Mouse (Mus musculus) hindbrain, embryonic 10.5 days (tissue): ENCODE measurements around the gene Ndrg3. TPM values are rescaled to one million over a fixed set of nuclear protein-coding genes. Genes with fewer than 3 reads are reported as not detected.

Source experiments
- DNase-seq: peaks from one replicate; pipeline ENCODE4 v3.0.0-alpha.2; 2017; ENCODE audit warnings: low spot score
- H3K27ac ChIP-seq: fragments of 300-500 bp; sonication (generic); 2 replicates; pipeline ENCODE4 v1.5.1; 2016; ENCODE audit warnings: mild to moderate bottlenecking, moderate library complexity
- H3K27me3 ChIP-seq: fragments of 300-500 bp; sonication (generic); 2 replicates; pipeline ENCODE4 v1.6.1; 2016; ENCODE audit warnings: mild to moderate bottlenecking; ENCODE audit not compliant: poor library complexity, insufficient read depth, severe bottlenecking
- H3K36me3 ChIP-seq: fragments of 300-500 bp; sonication (generic); 2 replicates; pipeline ENCODE4 v1.6.1; 2016; ENCODE audit warnings: mild to moderate bottlenecking, moderate library complexity
- H3K4me1 ChIP-seq: fragments of 300-500 bp; sonication (generic); replicated peaks from 2 replicates; pipeline ENCODE4 v1.6.1; 2016; ENCODE audit warnings: mild to moderate bottlenecking
- H3K4me3 ChIP-seq: fragments of 300-500 bp; sonication (generic); 2 replicates; pipeline ENCODE4 v1.5.1; 2016; ENCODE audit warnings: mild to moderate bottlenecking, moderate library complexity
- H3K9me3 ChIP-seq: fragments of 300-500 bp; sonication (generic); 2 replicates; pipeline ENCODE4 v1.6.1; 2016; ENCODE audit warnings: mild to moderate bottlenecking, moderate library complexity
- WGBS: fragments of 180-500 bp; shearing (Covaris S2); methylation state at CpG from one replicate; pipeline ENCODE4 v1.1.7; 2016; 5-methylcytosine and 5-hydroxymethylcytosine counted together
- polyA plus RNA-seq: library from polyadenylated mRNA; unstranded; fragments of >200 nt; fragmentation: Nextera tagmentation; extraction: Ambion mirVana; gene quantifications from 2 replicates; pipeline ENCODE4 v1.2.1, GENCODE M21; 2016

Gene Ndrg3
- 44.8 and 49.3 TPM in 2 replicates for polyA plus RNA-seq

DNA sequence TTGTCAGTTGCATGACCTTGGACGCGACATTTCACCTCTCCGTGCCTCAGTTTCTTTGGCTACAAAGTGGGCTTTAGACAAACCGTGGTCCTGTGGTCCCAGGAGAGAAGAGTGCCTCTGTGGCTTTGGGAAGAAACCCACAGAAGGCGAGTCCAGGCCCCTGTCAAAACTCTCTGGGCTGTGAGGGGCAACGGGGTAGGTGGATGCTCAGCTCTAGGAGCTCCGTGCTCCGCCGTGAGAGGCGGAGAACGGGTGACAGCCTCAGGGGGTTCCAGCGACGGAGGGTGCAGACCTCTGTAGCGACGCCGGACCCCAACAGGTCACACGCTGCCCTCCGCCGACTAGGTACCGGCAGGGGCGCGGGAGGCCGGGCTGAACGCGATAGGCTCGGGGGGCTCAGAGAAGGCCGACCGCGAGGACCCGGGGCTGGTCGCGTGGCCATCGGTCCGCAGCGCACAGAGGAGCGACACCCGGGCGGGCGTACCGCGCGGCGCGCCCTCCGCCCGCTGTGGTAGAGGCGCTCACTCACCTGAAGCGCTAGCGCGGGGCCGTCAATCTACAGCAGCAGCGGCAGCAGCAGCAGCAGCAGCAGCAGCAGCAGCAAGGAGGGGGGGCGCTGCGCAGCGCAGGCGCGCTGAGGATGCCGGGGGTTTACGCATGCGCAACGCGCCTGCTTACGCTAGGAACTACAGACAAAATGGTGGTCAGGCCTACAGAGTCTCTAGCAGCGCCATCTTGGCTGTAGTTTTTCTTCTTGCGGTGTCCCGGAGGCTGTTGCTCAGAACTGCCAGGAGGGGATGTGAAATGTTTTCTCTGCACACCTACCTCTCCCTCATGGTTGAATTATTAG lies at the start of gene Ndrg3:
Gene Ndrg3, minus strand, starts transcription at position 587 of the 850 bp plus-strand sequence.
- peaks cover 21% of the 10 kb centered on the region for H3K4me1 ChIP-seq
- DNase-seq: peak; percentile 97
- no peaks in the 10 kb centered on the region for H3K9me3 ChIP-seq
- peaks cover 33% of the 10 kb centered on the region for H3K36me3 ChIP-seq
- no peaks in the 10 kb centered on the region for H3K27me3 ChIP-seq
- under 1% methylated on average over 66 of the region's 66 CpGs for WGBS
- peak within 1 kb of the TSS; percentile 93 for H3K4me3 ChIP-seq
- H3K27ac ChIP-seq: peak within 1 kb of the TSS; percentile 88

DNA sequence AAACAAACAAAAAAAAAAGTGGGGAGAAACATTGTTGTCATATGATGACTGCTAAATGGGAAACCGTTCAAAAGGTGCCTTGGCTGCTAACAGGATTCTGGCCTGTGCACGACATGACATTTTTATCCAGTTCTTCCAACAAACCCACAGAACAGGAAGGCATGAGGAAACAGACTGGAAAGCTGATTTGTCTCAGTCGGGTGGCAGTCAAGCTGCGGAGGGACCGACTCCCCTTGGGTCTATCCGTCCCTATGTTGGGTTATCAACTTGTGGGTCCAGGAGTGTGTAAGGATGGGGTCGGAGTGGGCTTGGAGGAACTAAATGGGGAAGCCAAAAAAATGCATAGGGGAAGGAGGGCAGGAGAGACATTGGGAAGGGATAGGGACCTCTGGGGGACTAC lies 49.6 kb upstream of the Ndrg3 start:
- Histone ChIP-seq H3K36me3 (peaks cover 99% of the 10 kb centered on the region), H3K27me3 (no peaks in the 10 kb centered on the region), H3K27ac (no peak overlapping the region), H3K9me3 (peaks cover 14% of the 10 kb centered on the region; the same call in 1 of the 2 replicates), H3K4me3 (no peak overlapping the region), H3K4me1 (no peaks in the 10 kb centered on the region)
- no peak for DNase-seq
- WGBS: 89% methylated on average over 7 of the region's 7 CpGs

DNA sequence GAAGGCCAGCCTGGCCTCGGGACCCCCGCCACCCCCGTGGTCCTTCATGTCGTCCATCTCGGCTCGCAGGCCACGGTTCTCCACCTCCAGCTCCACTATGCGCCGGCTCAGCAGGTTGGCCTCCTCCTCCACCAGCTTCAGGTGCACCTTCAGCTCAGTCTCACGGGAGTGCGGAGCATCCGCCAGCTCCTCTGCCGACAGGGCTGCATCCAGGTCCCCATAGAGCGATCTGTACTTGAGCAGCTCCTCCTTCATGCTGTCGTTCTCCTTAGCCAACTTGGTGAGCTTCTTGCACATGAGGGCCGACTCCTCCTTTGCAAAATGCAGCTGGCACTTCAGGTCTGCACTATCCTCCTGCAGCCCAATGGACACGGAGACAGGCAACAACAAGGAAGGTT lies 48.8 kb upstream of the Ndrg3 start:
- WGBS: 88% methylated on average over 17 of the region's 17 CpGs
- Histone ChIP-seq H3K9me3 (peaks cover 8% of the 10 kb centered on the region; the same call in 1 of the 2 replicates), H3K27me3 (no peaks in the 10 kb centered on the region), H3K4me1 (no peaks in the 10 kb centered on the region), H3K4me3 (no peak overlapping the region), H3K36me3 (peaks cover 99% of the 10 kb centered on the region), H3K27ac (no peak overlapping the region)
- DNase-seq: no peak

DNA sequence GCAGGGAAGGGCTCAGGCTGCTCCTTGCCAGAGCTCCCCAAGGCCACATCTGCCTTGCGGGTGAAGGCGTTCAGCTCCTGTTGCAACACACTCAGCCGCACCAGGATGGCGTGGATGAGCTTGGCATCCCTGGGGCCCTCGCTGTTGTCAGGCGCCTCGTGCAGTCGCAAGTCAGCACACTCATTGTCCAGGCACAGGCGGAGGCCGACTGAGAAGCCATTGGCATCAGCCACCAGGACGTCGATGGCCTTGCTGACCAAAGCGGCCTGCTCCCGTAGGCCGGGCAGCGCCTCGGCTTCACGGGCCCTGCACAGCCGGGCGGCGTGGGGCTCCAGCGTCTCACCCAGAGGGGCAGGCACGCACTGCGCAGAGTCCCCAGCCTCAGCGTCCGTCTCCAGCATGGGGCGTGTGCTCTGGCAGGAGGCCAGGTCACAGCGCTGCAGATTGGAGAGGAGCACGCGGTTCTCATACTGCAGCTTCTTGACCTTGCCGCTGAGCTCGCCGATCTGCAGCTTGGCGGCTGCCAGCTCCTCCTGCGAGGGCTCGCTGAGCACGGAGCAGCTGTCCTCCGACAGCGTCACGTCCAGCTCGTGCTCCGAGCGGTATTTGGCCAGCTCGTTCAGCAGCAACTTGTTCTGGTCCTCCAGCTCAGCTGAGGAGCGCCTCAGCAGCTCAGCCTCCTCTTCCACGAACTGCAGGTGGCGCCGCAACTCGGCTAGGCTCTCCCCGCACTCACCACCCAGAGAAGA lies 48.2 kb upstream of the Ndrg3 start:
- Histone ChIP-seq H3K27me3 (no peaks in the 10 kb centered on the region), H3K9me3 (peaks cover 6% of the 10 kb centered on the region; the same call in 1 of the 2 replicates), H3K36me3 (peaks cover 99% of the 10 kb centered on the region), H3K27ac (no peak overlapping the region), H3K4me3 (no peak overlapping the region), H3K4me1 (no peaks in the 10 kb centered on the region)
- 87% methylated on average over 50 of the region's 50 CpGs for WGBS
- DNase-seq: no peak

DNA sequence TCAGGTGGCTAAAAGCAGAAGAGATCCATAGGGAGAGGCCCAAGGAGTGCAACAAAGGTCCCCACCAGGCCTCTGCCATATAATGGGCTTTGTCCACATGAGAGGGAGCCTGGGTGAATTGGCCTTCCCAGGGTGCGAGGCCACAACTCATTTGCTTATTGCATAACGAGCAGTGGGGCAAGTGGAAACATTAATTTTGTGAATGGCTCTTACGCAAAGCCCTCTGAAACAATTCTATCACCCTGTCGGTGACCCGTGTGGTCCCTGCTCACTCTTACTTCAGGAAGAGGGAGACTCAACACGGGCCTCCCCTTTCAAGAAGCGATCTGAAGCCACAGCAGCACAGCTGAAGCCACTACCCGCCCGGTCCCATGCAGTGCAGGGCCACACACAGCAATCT lies 45.4 kb upstream of the Ndrg3 start:
- WGBS: 90% methylated on average over 9 of the region's 9 CpGs
- no peak overlapping the region for H3K4me3 ChIP-seq

DNA sequence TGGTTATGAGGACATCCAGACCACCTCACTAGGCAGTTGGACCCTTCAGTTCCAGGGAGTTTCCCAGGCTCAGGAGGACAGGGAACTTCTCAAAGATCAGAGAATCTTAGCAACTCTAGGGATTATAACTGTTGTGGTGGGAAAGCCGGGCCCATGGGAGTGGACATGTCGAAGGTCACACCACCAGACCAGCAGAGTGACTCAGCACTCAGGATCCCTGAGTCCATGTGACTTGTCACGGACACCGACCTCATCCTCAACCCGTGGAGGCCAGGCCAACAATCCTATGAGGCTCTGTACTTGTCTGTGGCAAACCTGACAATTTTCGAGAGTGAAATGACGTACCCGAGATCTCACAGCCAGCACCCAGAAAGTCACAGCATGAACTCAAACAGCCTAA lies 44.5 kb upstream of the Ndrg3 start:
- Histone ChIP-seq H3K27me3 (no peaks in the 10 kb centered on the region), H3K4me1 (no peaks in the 10 kb centered on the region), H3K36me3 (peaks cover 95% of the 10 kb centered on the region), H3K4me3 (no peak overlapping the region), H3K27ac (no peak overlapping the region), H3K9me3 (no peaks in the 10 kb centered on the region)
- no peak for DNase-seq
- WGBS: 94% methylated on average over 8 of the region's 8 CpGs

More for the DNA sequence above, 45.4 kb upstream of the Ndrg3 start:
- Histone ChIP-seq H3K27me3 (no peaks in the 10 kb centered on the region), H3K27ac (no peak overlapping the region), H3K9me3 (no peaks in the 10 kb centered on the region), H3K36me3 (peaks cover 97% of the 10 kb centered on the region), H3K4me1 (no peaks in the 10 kb centered on the region)
- no peak for DNase-seq

DNA sequence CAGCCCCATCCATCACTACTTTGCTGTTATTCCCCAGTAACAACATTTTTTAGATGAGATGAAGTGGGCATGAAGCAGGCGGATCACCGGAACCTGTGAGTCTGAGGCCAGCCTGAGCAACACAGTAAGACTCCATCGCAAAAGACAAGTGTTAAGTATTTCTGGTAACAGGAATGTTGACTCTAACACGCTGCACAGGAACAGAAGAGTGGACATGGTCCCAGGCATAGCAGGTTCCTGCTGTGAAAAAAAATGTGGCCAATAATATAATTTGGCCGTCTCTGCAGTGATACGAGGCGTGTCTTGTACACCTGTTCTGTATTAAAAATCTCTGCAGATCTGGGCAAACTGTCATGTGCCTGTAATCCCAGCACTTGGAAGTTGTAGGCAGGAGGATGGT lies 43.5 kb upstream of the Ndrg3 start:
- Histone ChIP-seq H3K9me3 (no peaks in the 10 kb centered on the region), H3K27ac (no peak overlapping the region), H3K36me3 (peaks cover 95% of the 10 kb centered on the region), H3K4me1 (no peaks in the 10 kb centered on the region), H3K4me3 (no peak overlapping the region), H3K27me3 (no peaks in the 10 kb centered on the region)
- no peak for DNase-seq
- WGBS: 95% methylated on average over 7 of the region's 7 CpGs

DNA sequence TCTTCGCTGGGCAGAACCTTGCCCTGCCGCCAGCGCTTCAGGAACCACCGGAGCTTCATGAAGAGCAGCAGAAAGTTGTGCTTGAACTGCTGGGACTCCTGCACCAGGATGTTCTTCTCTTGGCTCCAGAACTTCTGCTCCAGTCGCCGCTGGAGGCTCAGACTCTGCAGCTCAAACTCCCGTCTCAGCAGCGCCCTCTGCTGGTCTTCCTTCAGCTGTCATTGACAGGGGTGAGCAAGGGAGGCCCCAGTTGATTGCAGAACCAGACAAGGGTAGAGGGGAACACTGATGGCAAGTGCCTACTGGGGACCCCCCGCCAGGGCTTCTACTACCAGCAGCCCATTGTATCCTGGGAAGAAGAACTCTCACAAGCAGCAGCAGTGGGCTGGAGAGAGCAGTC lies 38.9 kb upstream of the Ndrg3 start:
- Histone ChIP-seq H3K9me3 (0 out of 2 replicates have a peak, but pooled peaks cover 9% of the 10 kb centered on the region), H3K27ac (no peak overlapping the region), H3K4me1 (no peaks in the 10 kb centered on the region), H3K36me3 (peaks cover 95% of the 10 kb centered on the region), H3K4me3 (no peak overlapping the region), H3K27me3 (no peaks in the 10 kb centered on the region)
- DNase-seq: peak; percentile 79
- WGBS: 43% methylated on average over 9 of the region's 9 CpGs

DNA sequence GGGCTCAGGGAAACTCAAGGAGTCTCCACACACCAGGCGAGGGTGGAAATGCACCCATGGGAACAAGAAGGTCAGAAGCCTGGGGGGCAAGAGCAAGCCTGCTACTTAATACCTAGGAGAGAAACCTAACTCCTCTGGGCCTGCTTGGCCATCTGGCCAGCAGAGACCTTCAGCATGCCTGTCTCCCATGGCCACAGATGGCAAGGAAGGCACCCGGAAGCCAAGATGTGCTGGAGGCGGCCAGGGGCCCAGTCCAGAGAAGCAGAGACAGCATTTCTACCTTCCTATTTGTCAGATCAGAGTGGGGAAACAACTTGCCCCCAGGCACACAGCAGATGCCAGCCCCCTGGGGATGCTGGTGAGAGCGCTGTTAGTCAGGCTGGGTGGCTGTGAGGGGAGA lies 36.4 kb upstream of the Ndrg3 start:
- Histone ChIP-seq H3K4me3 (no peak overlapping the region), H3K36me3 (peaks cover 98% of the 10 kb centered on the region), H3K4me1 (no peaks in the 10 kb centered on the region), H3K27ac (no peak overlapping the region), H3K27me3 (no peaks in the 10 kb centered on the region), H3K9me3 (peaks cover 17% of the 10 kb centered on the region)
- no peak for DNase-seq
- 91% methylated on average over 4 of the region's 4 CpGs for WGBS

DNA sequence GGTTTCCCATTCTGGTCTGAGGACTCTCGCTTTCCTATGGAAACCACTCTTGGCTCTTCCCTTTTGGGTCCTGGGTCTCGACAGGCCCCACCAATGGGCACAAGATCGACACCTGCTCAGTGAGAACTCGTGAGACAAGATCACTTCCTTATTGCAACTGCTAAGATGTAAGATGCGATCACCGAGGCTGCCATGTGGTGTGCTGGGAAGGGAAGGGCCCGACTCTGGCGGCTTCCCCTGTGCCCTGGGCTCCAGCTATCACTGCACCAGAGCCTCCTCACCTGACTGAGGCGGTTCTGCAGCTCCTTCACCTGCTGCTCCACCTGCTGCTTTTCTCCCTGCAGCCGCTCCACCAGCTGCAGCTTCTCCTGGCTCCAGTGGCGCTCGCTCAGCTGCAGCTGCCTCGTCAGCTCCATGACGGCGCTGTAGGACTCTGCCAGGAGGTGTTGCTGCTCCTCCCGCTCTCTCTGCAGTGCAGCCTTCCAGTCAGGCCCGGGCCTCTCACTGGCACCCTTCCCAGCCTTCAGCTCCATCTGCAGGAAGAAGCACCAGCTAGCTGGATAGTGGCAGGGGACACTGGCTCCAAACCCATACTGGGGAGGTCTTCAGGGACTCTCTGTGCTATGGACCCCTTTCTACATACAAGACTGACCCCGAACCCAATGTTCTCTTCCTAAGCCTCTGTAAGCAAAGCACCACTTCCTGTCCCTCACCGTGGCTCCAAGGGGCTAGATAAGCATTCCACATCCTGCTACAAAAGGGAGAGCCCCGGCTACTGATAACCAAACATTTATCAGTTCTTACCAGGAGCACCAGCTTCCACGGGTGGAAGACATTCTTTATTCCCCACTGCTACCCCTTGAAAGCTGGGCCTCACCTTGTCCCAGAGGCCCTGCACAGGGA lies 35.5 kb upstream of the Ndrg3 start:
- H3K4me3 ChIP-seq: 0 out of 2 replicates have a peak overlapping the region, but pooled peaks have one; percentile 11
- no peaks in the 10 kb centered on the region for H3K4me1 ChIP-seq
- H3K9me3 ChIP-seq: peaks cover 17% of the 10 kb centered on the region
- H3K27me3 ChIP-seq: no peaks in the 10 kb centered on the region
- peaks cover 98% of the 10 kb centered on the region for H3K36me3 ChIP-seq
- whole genome bisulfite sequencing: 92% methylated on average over 21 of the region's 21 CpGs
- 0 out of 2 replicates have a peak overlapping the region, but pooled peaks have one; percentile 26 for H3K27ac ChIP-seq
- no peak for DNase-seq

DNA sequence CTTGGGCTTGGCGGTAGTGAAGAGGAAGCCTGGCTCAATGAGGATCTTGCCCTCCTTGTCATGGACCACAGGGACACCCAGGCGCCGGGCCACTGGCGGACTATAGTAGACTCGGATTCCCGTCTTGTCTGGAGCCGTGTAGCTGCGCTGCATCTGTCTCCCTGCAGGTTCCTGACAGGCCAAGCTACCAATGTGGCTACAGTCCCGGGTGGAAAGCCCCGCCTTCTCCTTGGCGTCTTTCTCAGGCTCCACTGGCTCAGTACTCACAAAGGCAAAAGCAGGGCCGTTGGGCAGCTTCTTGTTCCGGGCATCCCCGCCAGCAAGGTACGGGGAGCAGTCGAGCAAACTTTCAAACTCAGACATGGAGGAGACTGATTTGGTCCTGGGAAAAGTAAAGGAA lies 29.3 kb upstream of the Ndrg3 start:
- no peak overlapping the region for H3K4me3 ChIP-seq
- H3K36me3 ChIP-seq: peaks cover 100% of the 10 kb centered on the region
- WGBS: 95% methylated on average over 16 of the region's 16 CpGs
- no peak overlapping the region for H3K27ac ChIP-seq
- H3K4me1 ChIP-seq: no peaks in the 10 kb centered on the region
- peaks cover 9% of the 10 kb centered on the region for H3K9me3 ChIP-seq
- DNase-seq: no peak
- H3K27me3 ChIP-seq: no peaks in the 10 kb centered on the region

DNA sequence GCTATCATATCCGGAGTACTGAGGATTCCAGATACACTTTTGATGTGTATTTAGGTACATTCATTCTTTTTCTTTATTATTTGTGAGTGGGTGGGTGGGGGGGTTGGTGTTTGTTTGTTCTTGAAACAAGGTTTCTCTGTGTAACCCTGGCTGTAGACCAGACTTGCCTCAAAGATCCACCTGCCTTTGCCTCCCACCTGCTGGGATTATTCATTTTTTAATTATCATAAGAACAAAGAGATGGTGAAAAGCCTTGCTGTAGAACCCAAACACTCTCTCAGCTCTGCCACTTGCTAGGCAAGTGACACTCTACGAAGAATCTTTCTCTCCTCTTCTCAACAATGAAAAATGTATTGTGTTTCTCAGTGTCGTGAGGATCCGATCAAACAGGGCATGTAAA lies 27.4 kb upstream of the Ndrg3 start:
- no peak for DNase-seq
- 95% methylated on average over 4 of the region's 4 CpGs for WGBS
- H3K36me3 ChIP-seq: peaks cover 100% of the 10 kb centered on the region
- no peak overlapping the region for H3K4me3 ChIP-seq
- H3K4me1 ChIP-seq: no peaks in the 10 kb centered on the region
- H3K27ac ChIP-seq: no peak overlapping the region
- no peaks in the 10 kb centered on the region for H3K9me3 ChIP-seq
- H3K27me3 ChIP-seq: no peaks in the 10 kb centered on the region
